Mouse (Mus musculus) liver, embryonic 16.5 days (tissue): Measurements from ENCODE around the gene Ror2. TPM values are rescaled to one million over a fixed set of nuclear protein-coding genes. Genes with fewer than 3 reads are reported as not detected.

Experiments used
- ATAC-seq: fragments of 200-750 bp; cut with Nextera tagmentation; 2 replicates; pipeline ENCODE4 v1.8.0; 2017; ENCODE audit warnings: low read depth, mild to moderate bottlenecking, moderate number of reproducible peaks, moderate library complexity
- H3K27ac ChIP-seq: fragments of 300-500 bp; sonication (generic); 2 replicates; pipeline ENCODE4 v1.5.1; 2014; ENCODE audit warnings: mild to moderate bottlenecking, low read length
- H3K27me3 ChIP-seq: fragments of 300-500 bp; sonication (generic); 2 replicates; pipeline ENCODE4 v1.6.1; 2014; ENCODE audit warnings: low read depth, low read length, mixed read lengths; ENCODE audit not compliant: control insufficient read depth, insufficient read depth
- H3K36me3 ChIP-seq: fragments of 300-500 bp; sonication (generic); 2 replicates; pipeline ENCODE4 v1.6.1; 2014; ENCODE audit warnings: mild to moderate bottlenecking; ENCODE audit not compliant: control insufficient read depth, insufficient read depth
- H3K4me1 ChIP-seq: fragments of 300-500 bp; sonication (generic); 2 replicates; pipeline ENCODE4 v1.6.1; 2014; ENCODE audit warnings: low read depth, low read length, mixed read lengths; ENCODE audit not compliant: control insufficient read depth
- H3K4me2 ChIP-seq: fragments of 300-500 bp; sonication (generic); 2 replicates; pipeline ENCODE4 v1.6.1; 2014; ENCODE audit warnings: low read depth, low read length, mixed read lengths
- H3K4me3 ChIP-seq: fragments of 300-500 bp; sonication (generic); 2 replicates; pipeline ENCODE4 v1.5.1; 2014; ENCODE audit warnings: low read depth, mild to moderate bottlenecking, low read length
- H3K9ac ChIP-seq: fragments of 300-500 bp; sonication (generic); 2 replicates; pipeline ENCODE4 v1.6.1; 2014; ENCODE audit warnings: low read depth, low read length
- H3K9me3 ChIP-seq: fragments of 300-500 bp; sonication (generic); replicated peaks from 2 replicates; pipeline ENCODE4 v1.6.1; 2016; ENCODE audit warnings: low read length; ENCODE audit not compliant: control insufficient read depth
- WGBS: fragments of 180-500 bp; shearing (Covaris S2); extraction: QIAGEN DNeasy Blood & Tissue Kit; methylation state at CpG from one replicate; pipeline ENCODE4 v1.1.7; 2014; ENCODE audit not compliant: insufficient replicate concordance; 5-methylcytosine and 5-hydroxymethylcytosine counted together
- polyA plus RNA-seq: library from polyadenylated mRNA; unstranded; fragments of >200 nt; fragmentation: Nextera tagmentation; extraction: Ambion mirVana; gene quantifications from 2 replicates; pipeline ENCODE4 v1.2.1, GENCODE M21; 2015

The Ror2 gene
- polyA plus RNA-seq, 1 experiment from 2014 or later, result 0.24 TPM

- Histone ChIP-seq H3K27me3 (no peaks in the 10 kb centered on the region), H3K4me3 (no peak overlapping the region), H3K4me2 (no peak overlapping the region), H3K4me1 (no peaks in the 10 kb centered on the region), H3K36me3 (no peaks in the 10 kb centered on the region), H3K9me3 (no peaks in the 10 kb centered on the region), H3K27ac (no peak overlapping the region), H3K9ac (no peak overlapping the region)
- 43% methylated on average over 8 of the region's 8 CpGs for WGBS
- no peak for ATAC-seq
Observed at GRCm38 (mm10) chr13:53183161-53183577, 102.8 kb downstream of the Ror2 start.

DNA sequence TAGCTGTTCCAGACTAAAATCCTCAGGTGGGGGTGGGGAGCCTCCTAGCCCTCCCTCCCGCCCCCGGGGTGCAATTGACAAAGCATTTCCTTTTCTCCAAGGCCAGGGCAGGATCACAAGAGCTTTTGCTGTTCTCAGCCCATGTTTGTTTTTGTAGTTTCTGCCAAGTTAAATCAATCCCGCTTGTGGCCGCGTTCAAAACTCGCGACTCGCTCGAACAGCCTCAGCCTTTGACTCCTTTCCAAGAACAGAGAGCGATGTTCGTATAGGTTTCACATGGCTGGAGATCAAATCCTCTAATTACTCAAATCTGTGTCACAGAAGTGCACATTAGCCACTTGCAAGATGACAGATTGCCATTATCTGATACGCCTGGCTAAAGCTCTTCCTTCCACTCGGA, 107.3 kb downstream of the Ror2 start:
- H3K36me3 ChIP-seq, result no peaks in the 10 kb centered on the region
- 14% methylated on average over 13 of the region's 13 CpGs for WGBS
- H3K9ac ChIP-seq, result no peak overlapping the region
- ATAC-seq, result no peak
- H3K27me3 ChIP-seq, result no peaks in the 10 kb centered on the region
- no peak overlapping the region for H3K4me2 ChIP-seq
- H3K4me1 ChIP-seq, result no peaks in the 10 kb centered on the region
- H3K9me3 ChIP-seq, result no peaks in the 10 kb centered on the region
- no peak overlapping the region for H3K4me3 ChIP-seq
- H3K27ac ChIP-seq, result no peak overlapping the region

- H3K27ac ChIP-seq, result no peak overlapping the region
- no peak for ATAC-seq
- H3K4me2 ChIP-seq, result no peak overlapping the region
- H3K36me3 ChIP-seq, result no peaks in the 10 kb centered on the region
- H3K9ac ChIP-seq, result no peak overlapping the region
- WGBS, result 53% methylated on average over 4 of the region's 4 CpGs
- no peaks in the 10 kb centered on the region for H3K27me3 ChIP-seq
- H3K4me1 ChIP-seq, result no peaks in the 10 kb centered on the region
- H3K4me3 ChIP-seq, result no peak overlapping the region
- H3K9me3 ChIP-seq, result no peaks in the 10 kb centered on the region
Observed at GRCm38 (mm10) chr13:53178171-53178570, 107.8 kb downstream of the Ror2 start.

DNA sequence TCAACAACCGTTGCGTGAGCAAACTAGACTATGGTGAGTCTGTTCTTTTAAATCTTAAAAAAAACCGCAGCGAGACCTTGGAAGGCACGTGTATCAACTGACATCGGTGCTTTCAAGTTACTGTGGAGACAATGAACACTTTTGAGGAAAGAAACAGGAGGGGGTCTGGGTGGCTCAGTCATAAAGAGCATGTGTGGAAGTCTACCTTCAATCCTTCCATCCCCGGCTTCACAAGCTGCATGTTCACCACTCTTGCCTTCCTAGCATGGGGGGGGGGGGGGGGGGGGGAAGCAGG, 108.6 kb downstream of the Ror2 start:
- Histone ChIP-seq H3K9me3 (no peaks in the 10 kb centered on the region), H3K4me1 (no peaks in the 10 kb centered on the region), H3K4me3 (no peak overlapping the region), H3K36me3 (no peaks in the 10 kb centered on the region), H3K27ac (no peak overlapping the region), H3K4me2 (no peak overlapping the region), H3K9ac (no peak overlapping the region), H3K27me3 (no peaks in the 10 kb centered on the region)
- ATAC-seq, result no peak
- whole genome bisulfite sequencing, result 57% methylated on average over 7 of the region's 7 CpGs

DNA sequence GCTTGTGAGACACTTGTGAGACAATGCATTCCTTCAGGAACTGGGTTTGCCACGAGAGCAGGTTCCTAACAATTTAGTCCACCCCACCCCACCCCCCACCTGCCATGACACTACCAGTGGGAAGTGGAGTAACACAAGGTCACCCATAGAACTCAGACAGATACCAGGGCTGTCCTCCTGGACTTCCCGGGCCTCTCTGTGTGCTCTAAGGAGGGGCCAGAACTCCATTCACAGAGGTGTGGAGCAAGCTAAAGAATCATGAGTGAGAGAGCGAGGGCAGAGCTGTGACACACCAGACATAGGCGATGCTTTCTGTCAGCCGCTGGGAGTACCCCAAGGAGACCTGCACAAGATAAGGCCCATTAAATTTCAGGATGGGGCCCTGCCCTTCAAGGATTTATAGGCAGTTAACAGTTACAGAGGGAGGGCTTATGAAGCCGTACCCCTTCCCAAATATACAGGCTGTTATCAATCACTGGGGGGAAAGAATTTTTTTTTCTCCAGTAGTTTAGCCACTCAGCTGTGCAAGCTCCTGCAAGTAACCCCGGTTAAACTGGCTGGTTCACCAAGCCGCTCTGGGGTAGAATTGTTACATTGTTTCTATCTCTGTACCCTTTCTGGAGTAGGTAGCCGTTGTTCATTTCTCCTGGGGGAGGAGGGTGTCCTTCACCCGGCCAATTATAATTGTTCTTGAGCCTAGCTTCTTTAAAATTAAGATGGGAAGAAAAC, 109.1 kb downstream of the Ror2 start:
- no peak overlapping the region for H3K27ac ChIP-seq
- no peaks in the 10 kb centered on the region for H3K36me3 ChIP-seq
- no peaks in the 10 kb centered on the region for H3K4me1 ChIP-seq
- no peaks in the 10 kb centered on the region for H3K9me3 ChIP-seq
- no peak overlapping the region for H3K4me3 ChIP-seq
- H3K27me3 ChIP-seq, result no peaks in the 10 kb centered on the region
- WGBS, result 53% methylated on average over 10 of the region's 10 CpGs
- no peak overlapping the region for H3K9ac ChIP-seq
- H3K4me2 ChIP-seq, result no peak overlapping the region
- ATAC-seq, result no peak

DNA sequence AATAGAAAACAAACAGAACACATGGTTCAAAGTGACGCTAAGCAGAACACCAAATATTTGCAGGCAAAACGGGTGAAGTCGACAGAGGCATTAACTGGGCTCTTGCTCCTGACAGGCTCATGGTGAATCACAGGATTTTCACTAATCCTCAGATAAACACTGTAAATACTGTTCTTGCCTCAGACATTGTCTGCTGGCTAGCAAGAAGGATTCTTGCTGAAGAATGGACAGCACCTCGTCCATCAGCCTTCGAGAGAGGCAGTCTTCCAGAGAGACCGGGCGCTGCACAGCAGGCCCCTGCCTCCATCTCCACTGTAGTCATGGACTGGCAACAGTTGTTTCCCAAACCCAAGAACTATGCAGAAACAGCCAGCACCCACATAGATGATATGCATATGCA, 110.9 kb downstream of the Ror2 start:
- no peak for ATAC-seq
- Histone ChIP-seq H3K27ac (no peak overlapping the region), H3K36me3 (no peaks in the 10 kb centered on the region), H3K4me2 (no peak overlapping the region), H3K4me1 (no peaks in the 10 kb centered on the region), H3K9ac (no peak overlapping the region), H3K27me3 (no peaks in the 10 kb centered on the region), H3K9me3 (no peaks in the 10 kb centered on the region), H3K4me3 (no peak overlapping the region)
- 57% methylated on average over 7 of the region's 7 CpGs for WGBS

- H3K4me1 ChIP-seq, result no peaks in the 10 kb centered on the region
- no peaks in the 10 kb centered on the region for H3K27me3 ChIP-seq
- H3K27ac ChIP-seq, result no peak overlapping the region
- 32% methylated on average over 10 of the region's 10 CpGs for WGBS
- no peak overlapping the region for H3K4me3 ChIP-seq
- H3K4me2 ChIP-seq, result no peak overlapping the region
- ATAC-seq, result no peak
- H3K9ac ChIP-seq, result no peak overlapping the region
- no peaks in the 10 kb centered on the region for H3K36me3 ChIP-seq
- H3K9me3 ChIP-seq, result no peaks in the 10 kb centered on the region
Observed at GRCm38 (mm10) chr13:53163671-53164070, 122.3 kb downstream of the Ror2 start.

DNA sequence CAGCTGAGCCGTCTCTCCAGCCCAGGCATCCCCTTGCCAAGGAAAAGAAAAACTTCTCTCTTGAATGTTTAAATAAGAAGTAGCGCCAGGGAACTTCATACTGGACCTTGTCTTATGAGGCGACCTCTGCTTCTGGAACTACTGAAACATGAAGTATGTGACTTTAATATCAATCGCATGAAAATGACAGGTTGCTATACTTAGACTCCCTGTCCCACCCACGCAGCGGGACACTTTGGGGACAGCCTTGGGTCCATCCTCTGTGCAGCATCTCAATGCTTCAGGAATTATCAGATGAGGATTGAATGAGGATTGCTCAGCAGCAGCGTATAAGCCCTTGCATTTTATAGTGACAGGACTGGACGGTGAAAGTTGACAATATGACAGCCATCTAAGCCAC, 122.9 kb downstream of the Ror2 start:
- no peak for ATAC-seq
- H3K4me2 ChIP-seq, result no peak overlapping the region
- 58% methylated on average over 8 of the region's 8 CpGs for WGBS
- H3K36me3 ChIP-seq, result no peaks in the 10 kb centered on the region
- no peak overlapping the region for H3K4me3 ChIP-seq
- no peaks in the 10 kb centered on the region for H3K27me3 ChIP-seq
- no peaks in the 10 kb centered on the region for H3K9me3 ChIP-seq
- no peaks in the 10 kb centered on the region for H3K4me1 ChIP-seq
- no peak overlapping the region for H3K9ac ChIP-seq
- H3K27ac ChIP-seq, result no peak overlapping the region

DNA sequence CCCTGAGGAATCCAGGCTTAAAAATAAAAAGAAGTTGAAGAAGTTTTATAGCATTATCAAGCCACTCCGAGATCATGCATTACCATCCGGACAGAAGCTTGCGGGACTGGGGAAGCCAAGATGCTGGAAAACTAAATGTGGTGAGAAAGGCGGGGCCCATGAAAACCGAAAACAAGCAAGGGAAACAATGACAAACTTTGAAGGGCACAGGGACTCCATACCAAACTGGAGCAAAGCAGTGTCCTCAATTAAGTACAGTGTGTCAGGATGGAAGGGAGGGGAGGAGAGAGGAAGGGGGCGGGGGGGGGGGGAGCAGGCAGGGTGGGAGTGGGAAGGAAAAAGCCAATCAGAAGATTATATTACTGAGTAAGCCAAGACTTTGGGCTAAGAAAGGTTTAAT, 126.4 kb downstream of the Ror2 start:
- WGBS, result 79% methylated on average over 5 of the region's 6 CpGs
- H3K36me3 ChIP-seq, result no peaks in the 10 kb centered on the region
- no peak for ATAC-seq
- H3K4me2 ChIP-seq, result no peak overlapping the region
- H3K4me1 ChIP-seq, result no peaks in the 10 kb centered on the region
- H3K9me3 ChIP-seq, result no peaks in the 10 kb centered on the region
- no peaks in the 10 kb centered on the region for H3K27me3 ChIP-seq
- H3K4me3 ChIP-seq, result no peak overlapping the region
- no peak overlapping the region for H3K27ac ChIP-seq
- no peak overlapping the region for H3K9ac ChIP-seq
